Mouse (Mus musculus) layer of hippocampus, adult 11-12 months (tissue): ENCODE results near the gene Abhd15.
A peak's percentile ranks its signal among the peaks of the same experiment; 100 is the strongest.

Source experiments
- DNase-seq: peaks from one replicate; pipeline ENCODE4 v3.0.0; 2022; ENCODE audit warnings: low spot score

Abhd15 gene

GRCm38 (mm10) chr11:77493512-77494343 is 21.2 kb upstream of the Abhd15 start, which contains the start of gene Git1:
Git1 (plus strand) TSS chr11:77493562.
- no peak for DNase-seq

DNA sequence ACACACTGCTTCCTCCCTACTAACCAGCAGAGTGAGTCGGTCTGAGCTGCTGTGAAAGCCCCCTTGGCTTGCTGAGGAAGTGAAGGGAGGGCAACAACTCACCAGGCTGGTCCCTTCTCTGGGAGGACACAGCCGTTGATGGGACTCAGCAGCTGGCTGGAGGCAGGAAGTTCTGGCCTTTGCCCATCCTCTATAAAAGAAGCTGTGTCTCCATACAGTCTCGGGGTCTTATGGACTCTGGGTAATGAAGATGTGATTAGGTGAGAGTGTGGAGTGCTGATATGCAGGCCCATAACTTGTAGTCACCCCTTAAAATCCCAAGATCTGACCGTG is 20.6 kb upstream of the Abhd15 start:
- DNase-seq, result no peak

GRCm38 (mm10) chr11:77494782-77495181 is 20.1 kb upstream of the Abhd15 start:
- no peak for DNase-seq

GRCm38 (mm10) chr11:77495507-77495906 is 19.4 kb upstream of the Abhd15 start:
- DNase-seq, result no peak

DNA sequence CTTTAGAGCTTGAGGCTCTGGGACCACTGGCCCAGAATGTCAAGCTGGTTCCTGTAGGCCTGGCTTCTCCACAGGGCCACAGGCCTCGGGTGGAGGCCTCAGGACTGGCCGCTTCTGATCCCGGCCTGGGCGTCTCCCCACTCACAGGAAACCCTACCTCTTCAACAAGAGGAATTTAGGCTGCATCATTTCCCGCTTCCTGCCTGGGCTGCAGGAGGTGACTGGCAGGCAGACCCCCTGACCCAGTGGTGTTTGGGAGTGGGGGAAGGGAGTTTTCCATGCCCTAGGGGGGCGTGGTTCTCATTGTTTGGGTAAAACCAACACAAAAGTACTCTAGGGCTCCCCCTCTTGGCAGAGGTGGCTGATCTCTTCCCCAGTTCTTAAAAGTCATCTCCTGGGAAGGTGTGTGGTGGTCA is 17.6 kb upstream of the Abhd15 start:
- DNase-seq, result no peak

DNA sequence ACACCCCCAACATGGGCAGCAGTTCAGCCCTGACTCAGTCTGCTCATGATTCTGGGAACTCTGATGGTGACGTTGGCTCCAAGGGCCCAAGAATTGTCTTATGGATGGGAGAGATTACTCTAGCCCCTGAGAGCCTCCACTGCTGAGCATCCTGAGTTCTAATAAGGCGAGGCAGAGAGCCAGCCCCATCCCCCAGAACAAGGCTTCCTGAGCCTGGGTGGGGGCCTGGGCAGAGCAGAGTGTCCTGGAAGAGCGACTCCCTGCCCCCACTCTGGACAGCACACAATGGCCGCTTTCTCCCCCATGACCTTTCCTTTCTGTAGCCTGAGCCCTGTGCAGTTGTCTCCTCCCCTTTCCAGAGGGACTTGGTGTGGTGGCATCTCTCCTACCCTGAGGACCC is 17.1 kb upstream of the Abhd15 start:
- DNase-seq, result no peak

- DNase-seq, result no peak
These were observed 16.4 kb upstream of the Abhd15 start for GRCm38 (mm10) chr11:77498261-77499139.

- DNase-seq, result no peak
These were observed 15.6 kb upstream of the Abhd15 start for GRCm38 (mm10) chr11:77499354-77499753.

DNA sequence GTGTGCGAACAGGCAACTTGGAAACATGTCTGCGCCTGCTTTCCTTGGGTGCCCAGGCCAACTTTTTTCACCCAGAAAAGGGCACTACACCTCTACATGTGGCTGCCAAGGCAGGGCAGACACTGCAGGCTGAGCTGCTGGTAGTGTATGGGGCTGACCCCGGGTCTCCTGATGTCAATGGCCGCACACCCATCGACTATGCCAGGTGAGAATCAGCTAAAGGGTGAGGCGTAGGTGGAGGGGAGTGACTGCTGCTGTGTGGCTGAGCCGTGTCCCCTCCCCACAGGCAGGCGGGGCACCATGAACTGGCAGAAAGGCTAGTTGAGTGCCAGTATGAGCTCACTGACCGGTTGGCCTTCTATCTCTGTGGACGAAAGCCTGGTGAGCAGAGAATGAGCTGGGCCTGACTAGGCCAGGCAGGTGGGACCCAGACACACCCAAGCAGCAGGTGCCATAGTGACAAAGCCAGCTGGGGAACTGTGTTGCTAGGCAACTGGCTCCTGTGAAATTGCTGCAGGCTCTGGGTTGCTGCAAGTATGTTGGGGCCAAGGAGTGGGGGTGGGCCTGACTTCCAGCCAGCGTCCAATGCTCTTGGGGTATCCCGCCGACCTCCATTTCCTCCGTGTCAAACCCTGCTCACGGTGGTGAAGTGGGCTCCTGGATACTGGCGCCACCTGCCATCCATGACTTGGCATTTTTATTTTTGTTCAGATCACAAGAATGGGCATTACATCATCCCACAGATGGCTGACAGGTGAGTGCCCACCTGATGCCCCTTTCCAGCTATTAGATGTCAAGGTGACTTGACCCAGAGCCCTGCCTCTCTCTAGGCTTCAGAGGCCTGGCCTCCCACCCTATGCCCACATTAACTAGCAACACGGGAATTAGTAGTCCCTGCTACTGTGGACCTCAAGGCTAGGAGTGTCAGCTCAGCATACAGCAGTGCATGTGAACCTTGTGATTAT is 14.3 kb upstream of the Abhd15 start:
- no peak for DNase-seq

GRCm38 (mm10) chr11:77501392-77501791 is 13.5 kb upstream of the Abhd15 start:
- peak; percentile 89 for DNase-seq

- DNase-seq, result no peak
These were observed 12.9 kb upstream of the Abhd15 start for GRCm38 (mm10) chr11:77501971-77502370.

- DNase-seq, result no peak
These were observed 12.4 kb upstream of the Abhd15 start for GRCm38 (mm10) chr11:77502481-77502880.

DNA sequence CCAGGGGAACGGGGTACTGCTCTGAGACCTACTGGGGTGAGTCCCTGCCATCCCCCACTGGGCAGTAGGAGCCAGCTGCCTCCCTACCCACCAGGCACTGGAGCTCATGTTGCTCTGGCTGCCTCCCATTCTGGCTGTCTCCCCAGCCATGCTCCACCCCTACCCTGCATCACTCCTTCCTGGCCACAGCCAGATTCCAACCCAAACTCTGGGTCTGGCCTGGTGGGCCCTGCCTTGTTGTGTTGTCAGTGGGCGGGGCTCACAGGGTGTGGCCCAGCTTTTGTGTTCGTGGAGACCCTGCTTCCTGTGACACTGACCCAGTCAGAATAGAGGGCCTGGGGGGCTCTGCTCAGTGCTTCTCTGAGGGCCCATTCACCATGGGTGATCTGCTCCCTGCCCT is 11.4 kb upstream of the Abhd15 start:
- no peak for DNase-seq

DNA sequence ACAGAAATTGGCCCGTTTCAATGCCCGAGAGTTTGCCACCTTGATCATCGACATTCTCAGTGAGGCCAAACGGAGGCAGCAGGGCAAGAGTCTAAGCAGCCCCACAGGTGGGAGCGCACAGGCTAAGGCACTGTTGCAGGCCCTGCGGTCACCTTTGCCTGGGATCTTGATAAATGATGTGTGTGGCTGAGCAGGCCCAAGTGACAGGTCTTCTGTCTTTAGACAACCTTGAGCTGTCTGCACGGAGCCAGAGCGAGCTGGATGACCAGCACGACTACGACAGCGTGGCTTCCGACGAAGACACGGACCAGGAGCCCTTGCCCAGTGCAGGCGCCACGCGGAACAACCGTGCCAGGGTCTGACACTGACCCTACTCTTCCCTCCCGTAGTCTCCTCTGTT is 10.5 kb upstream of the Abhd15 start:
- no peak for DNase-seq

DNA sequence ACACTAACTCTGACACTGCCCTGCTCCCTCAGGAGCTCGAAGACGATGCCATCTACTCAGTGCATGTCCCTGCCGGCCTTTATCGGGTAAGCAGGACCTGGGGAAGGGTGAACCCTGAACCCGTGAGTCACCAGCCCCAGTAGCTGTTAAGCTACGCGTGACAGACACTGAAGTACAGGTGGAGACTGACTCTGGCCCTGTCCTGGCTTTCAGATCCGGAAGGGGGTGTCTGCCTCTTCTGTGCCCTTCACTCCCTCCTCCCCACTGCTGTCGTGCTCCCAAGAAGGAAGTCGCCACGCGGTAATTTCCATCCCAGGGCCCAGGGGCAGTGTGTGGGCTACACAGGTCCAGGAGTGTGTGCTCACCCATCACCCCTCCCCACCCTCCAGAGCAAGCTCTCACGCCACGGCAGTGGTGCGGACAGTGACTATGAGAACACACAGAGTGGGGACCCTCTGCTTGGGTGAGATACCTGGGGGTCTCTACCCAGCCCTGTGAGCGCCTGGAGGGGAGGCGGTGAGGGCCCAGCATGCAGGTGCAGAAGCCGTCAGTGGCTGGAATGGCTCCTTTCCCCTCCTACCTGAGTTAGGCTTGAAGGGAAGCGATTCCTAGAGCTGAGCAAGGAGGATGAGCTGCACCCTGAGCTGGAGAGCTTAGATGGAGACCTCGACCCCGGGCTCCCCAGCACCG is 9.5 kb upstream of the Abhd15 start:
- no peak for DNase-seq

- DNase-seq, result no peak
These were observed 8.6 kb upstream of the Abhd15 start for GRCm38 (mm10) chr11:77506273-77506672.

- no peak for DNase-seq
These were observed 8.0 kb upstream of the Abhd15 start for GRCm38 (mm10) chr11:77506941-77507340.

DNA sequence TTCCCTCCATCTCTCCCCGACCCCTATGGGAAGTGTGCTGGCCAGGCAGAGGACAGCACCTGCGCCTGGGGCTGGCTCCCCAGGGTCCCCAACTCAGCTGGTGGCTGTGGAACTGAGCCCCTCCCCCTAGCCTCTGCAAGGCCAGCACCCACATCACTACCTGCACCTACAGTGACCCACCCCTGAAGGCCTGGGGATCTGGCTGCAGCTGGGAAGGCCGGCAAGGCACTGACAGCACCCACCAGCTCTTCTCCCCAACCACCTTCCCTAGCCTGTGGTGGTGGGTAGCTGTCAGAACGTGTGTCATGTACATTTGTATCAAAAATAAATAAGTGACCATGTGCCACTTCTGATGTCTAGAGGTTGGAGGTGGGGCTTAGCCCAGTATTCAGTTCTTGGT is 7.5 kb upstream of the Abhd15 start:
- no peak for DNase-seq

DNA sequence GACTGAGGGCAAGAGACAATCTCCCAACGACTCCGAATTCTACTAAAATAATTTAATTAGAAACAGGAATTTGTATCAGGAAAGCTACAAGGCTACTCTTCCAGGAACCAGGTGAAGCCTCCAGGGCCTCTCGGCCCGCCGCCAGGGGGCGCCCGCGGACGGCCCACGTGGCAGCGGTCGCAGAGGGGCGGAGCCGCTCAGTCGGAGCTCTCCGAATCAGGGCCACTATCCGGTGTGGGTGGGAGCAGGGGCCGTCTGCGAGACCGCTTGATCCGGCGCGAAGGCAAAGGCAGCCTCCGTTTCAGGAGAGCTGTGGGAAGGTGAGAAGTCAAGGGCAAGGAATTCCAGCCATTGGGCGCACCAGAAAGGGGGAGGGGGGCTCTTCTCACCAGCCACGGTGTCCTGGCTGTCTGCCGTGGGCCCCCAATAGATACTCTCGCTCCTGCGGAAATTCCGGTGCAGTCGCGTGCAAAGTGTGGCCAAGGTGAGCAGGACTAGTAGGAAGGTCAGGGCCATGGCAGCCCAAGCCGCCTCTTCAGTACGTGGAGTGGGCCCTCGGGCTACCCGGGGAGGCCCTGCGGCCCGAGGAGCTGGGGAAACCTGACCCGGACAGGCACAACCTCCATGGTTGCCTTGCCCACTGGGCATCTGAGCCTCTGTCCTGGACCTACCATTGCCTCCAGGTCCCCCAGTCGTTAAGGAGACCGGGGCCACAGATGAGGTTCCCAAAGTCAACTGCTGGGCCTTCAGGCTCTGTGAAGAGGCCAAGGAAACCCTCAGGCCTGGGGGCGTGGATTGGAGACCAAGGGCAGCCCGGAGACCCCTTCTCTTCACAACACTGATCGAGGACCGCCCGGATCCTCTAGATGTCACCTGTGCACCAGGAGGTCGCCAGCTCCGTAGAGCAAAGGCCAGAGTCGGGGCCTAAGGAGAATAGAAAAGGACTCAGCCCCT is 6.6 kb upstream of the Abhd15 start:
- peak; percentile 85 for DNase-seq

GRCm38 (mm10) chr11:77511336-77511735 is 3.6 kb upstream of the Abhd15 start:
- no peak for DNase-seq
